Comparison of ENCODE assay signal across 8 mouse cellular contexts in the genomic region with DNA sequence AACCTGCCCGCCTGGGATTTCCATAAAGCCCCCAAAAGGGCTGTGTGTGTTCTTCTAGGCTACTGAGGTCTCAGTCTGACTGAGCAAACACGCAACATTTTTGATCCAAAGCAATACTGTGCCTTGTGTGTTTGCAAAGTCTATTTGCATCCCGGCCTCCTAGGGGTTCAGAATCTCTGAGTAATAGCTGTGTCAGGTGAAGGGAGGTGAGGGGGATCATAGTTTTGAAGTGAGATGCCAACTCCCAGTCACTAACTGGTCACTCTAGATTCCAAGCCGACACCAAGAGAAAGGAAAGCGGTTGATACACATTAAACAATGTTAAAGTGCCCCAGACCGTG. TPM values are rescaled to one million over a fixed set of nuclear protein-coding genes. Genes with fewer than 3 reads are reported as not detected.
DNase-seq lines count a peak whose midpoint lies in the region; ATAC-seq and TF ChIP-seq lines count a peak whose summit lies in the region.

No protein-coding gene starts in this region.

- H3K36me3 ChIP-seq in liver, adult 2 months (ENCODE audit: control insufficient read depth, insufficient read depth, low read length): no peaks in the 10 kb centered on the region
- H3K36me3 ChIP-seq in embryonic facial prominence, embryonic 13.5 days: no peaks in the 10 kb centered on the region; the same call in 1 of the 2 replicates
- no peaks in the 10 kb centered on the region for H3K36me3 ChIP-seq in intestine, postnatal 0 days (ENCODE audit: control insufficient read depth, insufficient read depth)
- H3K36me3 ChIP-seq in neural tube, embryonic 13.5 days: no peaks in the 10 kb centered on the region

- peak overlapping the region; percentile 85 for H3K4me2 ChIP-seq in embryonic facial prominence, embryonic 13.5 days
- H3K4me2 ChIP-seq in intestine, postnatal 0 days (replicated peaks; ENCODE audit: low read depth): peak overlapping the region; percentile 84
- H3K4me2 ChIP-seq in neural tube, embryonic 13.5 days: peak overlapping the region; percentile 89

- WGBS in liver, adult 2 months: 17% methylated on average over 6 of the region's 6 CpGs
- 23% methylated on average over 6 of the region's 6 CpGs for WGBS in embryonic facial prominence, embryonic 13.5 days
- WGBS in intestine, postnatal 0 days: 10% methylated on average over 6 of the region's 6 CpGs
- 23% methylated on average over 6 of the region's 6 CpGs for WGBS in neural tube, embryonic 13.5 days

- TF ChIP-seq CTCF in liver, adult 2 months (IDR thresholded peaks at IDR 0.05; ENCODE audit: low read depth, low read length): no peak
- TF ChIP-seq CTCF in intestine, postnatal 0 days (IDR thresholded peaks at IDR 0.05; ENCODE audit: low read depth): no peak

- no peaks in the 10 kb centered on the region for H3K9me3 ChIP-seq in embryonic facial prominence, embryonic 13.5 days
- no peaks in the 10 kb centered on the region for H3K9me3 ChIP-seq in intestine, postnatal 0 days (ENCODE audit: control insufficient read depth)
- H3K9me3 ChIP-seq in neural tube, embryonic 13.5 days: no peaks in the 10 kb centered on the region

- H3K27ac ChIP-seq in liver, adult 2 months (replicated peaks; ENCODE audit: insufficient read depth, low read depth, low read length): peak overlapping the region; percentile 35; the same call in 1 of the 2 replicates
- H3K27ac ChIP-seq in embryonic facial prominence, embryonic 13.5 days: peak overlapping the region; percentile 94
- no peak overlapping the region; the same call in 1 of the 2 replicates for H3K27ac ChIP-seq in intestine, postnatal 0 days (ENCODE audit: low read depth, low read length)
- H3K27ac ChIP-seq in neural tube, embryonic 13.5 days (replicated peaks): peak overlapping the region; percentile 97

- peaks cover 12% of the 10 kb centered on the region for H3K79me2 ChIP-seq in liver, adult 2 months (ENCODE audit: control insufficient read depth, insufficient read depth, low read length)

- TF ChIP-seq POLR2A in liver, adult 2 months (IDR thresholded peaks at IDR 0.05; ENCODE audit: extremely low read depth, insufficient read depth, low read length): no peak

- peak; percentile 7; the same call in 1 of the 2 replicates for ATAC-seq in embryonic facial prominence, embryonic 13.5 days (ENCODE audit: insufficient number of reproducible peaks, insufficient read depth, low FRiP score, low TSS enrichment, low read depth)
- ATAC-seq in intestine, postnatal 0 days: no peak
- ATAC-seq in neural tube, embryonic 13.5 days (ENCODE audit: low read depth): no peak; the same call in 1 of the 2 replicates

- peak overlapping the region; percentile 75 for H3K9ac ChIP-seq in liver, adult 2 months (ENCODE audit: low read depth, low read length)
- H3K9ac ChIP-seq in embryonic facial prominence, embryonic 13.5 days: peak overlapping the region; percentile 94
- peak overlapping the region; percentile 85 for H3K9ac ChIP-seq in intestine, postnatal 0 days (ENCODE audit: low read depth, low read length)
- peak overlapping the region; percentile 95 for H3K9ac ChIP-seq in neural tube, embryonic 13.5 days

- H3K4me3 ChIP-seq in liver, adult 2 months (ENCODE audit: insufficient read depth, low read depth, low read length): peak overlapping the region; percentile 73
- H3K4me3 ChIP-seq in embryonic facial prominence, embryonic 13.5 days: peak overlapping the region; percentile 75
- H3K4me3 ChIP-seq in intestine, postnatal 0 days (ENCODE audit: low read depth, low read length): peak overlapping the region; percentile 58
- H3K4me3 ChIP-seq in neural tube, embryonic 13.5 days: peak overlapping the region; percentile 84

- no peaks in the 10 kb centered on the region for H3K27me3 ChIP-seq in liver, adult 2 months (ENCODE audit: control insufficient read depth, insufficient read depth, low read length)
- H3K27me3 ChIP-seq in embryonic facial prominence, embryonic 13.5 days: no peaks in the 10 kb centered on the region
- no peaks in the 10 kb centered on the region for H3K27me3 ChIP-seq in intestine, postnatal 0 days (replicated peaks; ENCODE audit: control insufficient read depth, insufficient read depth, low read length)
- no peaks in the 10 kb centered on the region for H3K27me3 ChIP-seq in neural tube, embryonic 13.5 days

- peaks cover 9% of the 10 kb centered on the region for H3K4me1 ChIP-seq in liver, adult 2 months (ENCODE audit: control insufficient read depth, insufficient read depth, low read length)
- H3K4me1 ChIP-seq in embryonic facial prominence, embryonic 13.5 days: peaks cover 17% of the 10 kb centered on the region
- H3K4me1 ChIP-seq in intestine, postnatal 0 days (replicated peaks; ENCODE audit: control insufficient read depth, insufficient read depth, low read length): peaks cover 8% of the 10 kb centered on the region; the same call in 1 of the 2 replicates
- peaks cover 37% of the 10 kb centered on the region for H3K4me1 ChIP-seq in neural tube, embryonic 13.5 days (replicated peaks)

- no peak for DNase-seq in liver, adult 2 months (ENCODE audit: extremely low read depth, low read depth, low spot score)
- DNase-seq in liver: no peak
- DNase-seq in spleen, adult 18-20 months: no peak
- DNase-seq in embryo, embryonic 10 days (ENCODE audit: low spot score): no peak
- DNase-seq in kidney, adult 9 months: no peak

RNA-seq across cellular contexts. Expression of a gene that starts 6.3 kb away (rescaled TPM):
- 13.3 and 14.8 TPM in 2 replicates for total RNA-seq in liver, adult 2 months (2014; rRNA removed)
- polyA plus RNA-seq in liver, adult 2 months (2012; rRNA removed): 10.8 and 11.5 TPM in 2 replicates
- 29.9 and 34.2 TPM in 2 replicates for polyA plus RNA-seq in embryonic facial prominence, embryonic 13.5 days (2015; fragmentation: Nextera tagmentation; extraction: Ambion mirVana)
- 10.7 and 12.3 TPM in 2 replicates for polyA plus RNA-seq in intestine, postnatal 0 days (2015; fragmentation: Nextera tagmentation; extraction: Ambion mirVana)
- polyA plus RNA-seq in neural tube, embryonic 13.5 days (2015; fragmentation: Nextera tagmentation; extraction: Ambion mirVana): 54.8 and 65.5 TPM in 2 replicates

RNA-seq across cellular contexts. Expression of a gene that starts 51.0 kb away (rescaled TPM):
- total RNA-seq in liver, adult 2 months (2014; rRNA removed): not detected in 2 replicates
- polyA plus RNA-seq in liver, adult 2 months (2012; rRNA removed): 0.04 TPM in 1 of 2 replicates, not detected in the other
- polyA plus RNA-seq in embryonic facial prominence, embryonic 13.5 days (2015; fragmentation: Nextera tagmentation; extraction: Ambion mirVana): 14.1 and 16.7 TPM in 2 replicates
- 3.8 TPM in 2 replicates for polyA plus RNA-seq in intestine, postnatal 0 days (2015; fragmentation: Nextera tagmentation; extraction: Ambion mirVana)
- 38.0 and 40.5 TPM in 2 replicates for polyA plus RNA-seq in neural tube, embryonic 13.5 days (2015; fragmentation: Nextera tagmentation; extraction: Ambion mirVana)
